Mouse (Mus musculus): ENCODE data around the gene Zfp248. TPM values are rescaled to one million over a fixed set of nuclear protein-coding genes. Genes with fewer than 3 reads are reported as not detected.

Zfp248 gene
- polyA plus RNA-seq, 1 experiment from 2014 or later, result 13.7 TPM

DNA sequence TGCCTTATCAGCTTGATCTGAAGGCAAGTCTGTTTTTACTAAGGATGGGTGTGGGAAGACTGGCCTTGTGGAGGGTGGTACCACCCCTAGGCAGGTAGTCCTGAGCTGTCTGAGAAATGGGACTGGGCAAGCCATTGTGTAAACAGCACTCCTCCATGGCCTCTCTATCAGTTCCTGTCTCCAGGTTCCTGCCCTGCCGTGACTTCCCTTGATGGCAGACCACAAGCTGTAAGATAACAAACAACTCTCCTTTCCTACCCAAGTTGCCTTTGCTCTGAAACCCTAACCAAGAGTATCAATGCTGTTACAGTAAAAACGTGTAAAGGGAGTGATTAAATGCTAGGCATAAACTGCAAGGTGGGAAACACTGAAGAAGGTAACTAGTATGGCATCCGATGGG is 74.7 kb downstream of the Zfp248 start:
- Histone ChIP-seq H3K4me2 (ENCODE audit: low read depth) (no peak overlapping the region), H3K36me3 (ENCODE audit: control insufficient read depth, insufficient read depth, low read length) (peaks cover 9% of the 10 kb centered on the region; the same call in 1 of the 2 replicates), H3K9ac (ENCODE audit: low read length) (no peak overlapping the region), H3K27me3 (ENCODE audit: control insufficient read depth, insufficient read depth, low read length) (no peaks in the 10 kb centered on the region), H3K4me1 (ENCODE audit: control insufficient read depth, insufficient read depth, low read length) (no peaks in the 10 kb centered on the region), H3K9me3 (ENCODE audit: control insufficient read depth, low read length) (no peaks in the 10 kb centered on the region), H3K27ac (ENCODE audit: low read depth, low read length) (no peak overlapping the region), H3K4me3 (ENCODE audit: low read depth, low read length) (no peak overlapping the region)
- 63% methylated on average over 3 of the region's 3 CpGs for WGBS
- ATAC-seq (ENCODE audit: insufficient read depth, low FRiP score, low TSS enrichment), result no peak
- no peak for DNase-seq (ENCODE audit: low spot score)

DNA sequence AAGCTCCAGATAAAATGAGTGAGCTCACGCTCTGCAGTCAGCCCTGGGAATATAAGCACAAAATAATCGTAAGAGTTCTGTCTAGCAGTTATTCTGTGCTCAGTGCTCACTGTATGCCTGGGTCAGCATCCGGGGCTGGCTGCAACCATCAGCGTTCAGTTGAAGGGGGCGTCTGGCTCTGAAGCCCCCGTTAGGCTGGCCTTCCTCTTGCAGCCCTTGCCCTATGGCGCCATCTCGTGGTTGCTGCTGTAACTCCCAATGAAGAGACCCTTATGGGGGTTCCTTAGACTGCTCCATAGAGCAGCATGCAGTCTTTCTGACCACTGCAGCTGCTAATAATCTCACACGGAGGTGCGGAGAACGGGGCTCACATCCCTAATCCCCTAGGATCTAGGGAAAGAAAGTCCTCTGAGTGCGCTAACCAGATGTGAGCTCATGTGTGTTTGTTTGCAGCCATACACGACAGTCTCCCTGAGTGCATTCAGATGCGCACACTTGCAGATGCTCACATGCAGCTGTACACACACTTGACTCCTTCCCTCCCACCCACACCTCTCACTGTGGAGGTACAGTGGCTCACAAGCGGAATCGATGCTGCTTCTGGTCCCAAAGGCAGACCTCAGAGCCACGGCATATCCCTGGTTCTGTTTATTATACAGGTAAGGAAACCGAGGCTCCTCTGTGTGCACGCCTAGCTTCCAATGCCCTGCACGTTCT is 75.7 kb downstream of the Zfp248 start:
- 34% methylated on average over 20 of the region's 20 CpGs for WGBS
- H3K4me1 ChIP-seq (ENCODE audit: control insufficient read depth, insufficient read depth, low read length), result no peaks in the 10 kb centered on the region
- no peak overlapping the region for H3K27ac ChIP-seq (ENCODE audit: low read depth, low read length)
- H3K9ac ChIP-seq (ENCODE audit: low read length), result no peak overlapping the region; the same call in 1 of the 2 replicates
- ATAC-seq (ENCODE audit: insufficient read depth, low FRiP score, low TSS enrichment), result peak; percentile 79
- no peaks in the 10 kb centered on the region for H3K9me3 ChIP-seq (ENCODE audit: control insufficient read depth, low read length)
- H3K36me3 ChIP-seq (ENCODE audit: control insufficient read depth, insufficient read depth, low read length), result peaks cover 9% of the 10 kb centered on the region; the same call in 1 of the 2 replicates
- DNase-seq (ENCODE audit: low spot score), result peak; percentile 86
- no peaks in the 10 kb centered on the region for H3K27me3 ChIP-seq (ENCODE audit: control insufficient read depth, insufficient read depth, low read length)
- H3K4me3 ChIP-seq (ENCODE audit: low read depth, low read length), result no peak overlapping the region
- no peak overlapping the region for H3K4me2 ChIP-seq (ENCODE audit: low read depth)

DNA sequence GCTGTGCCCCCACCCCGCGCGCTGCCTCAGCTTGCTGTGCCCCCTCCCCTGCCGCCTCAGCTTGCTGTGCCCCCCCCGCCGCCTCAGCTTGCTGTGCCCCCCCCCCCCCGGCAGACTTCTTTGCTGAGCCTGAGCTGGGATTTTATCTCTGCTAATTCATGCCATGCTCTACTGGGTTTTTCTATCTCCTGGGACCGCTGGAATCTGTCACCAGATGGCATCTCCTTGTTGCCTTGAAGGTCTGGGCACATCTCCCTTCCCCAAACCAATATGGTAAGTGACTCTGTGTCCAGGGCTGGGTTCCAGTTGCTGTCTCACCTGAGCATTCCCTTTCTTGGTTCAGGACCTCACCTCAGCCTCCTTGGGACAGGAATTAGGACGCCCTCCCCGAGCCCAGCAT is 77.7 kb downstream of the Zfp248 start:
- Histone ChIP-seq H3K36me3 (ENCODE audit: control insufficient read depth, insufficient read depth, low read length) (0 out of 2 replicates have a peak, but pooled peaks cover under 1% of the 10 kb centered on the region), H3K9me3 (ENCODE audit: control insufficient read depth, low read length) (no peaks in the 10 kb centered on the region), H3K4me1 (ENCODE audit: control insufficient read depth, insufficient read depth, low read length) (no peaks in the 10 kb centered on the region), H3K9ac (ENCODE audit: low read length) (no peak overlapping the region), H3K4me2 (ENCODE audit: low read depth) (no peak overlapping the region), H3K27ac (ENCODE audit: low read depth, low read length) (no peak overlapping the region), H3K4me3 (ENCODE audit: low read depth, low read length) (no peak overlapping the region), H3K27me3 (ENCODE audit: control insufficient read depth, insufficient read depth, low read length) (no peaks in the 10 kb centered on the region)
- no peak for DNase-seq (ENCODE audit: low spot score)
- WGBS, result 63% methylated on average over 9 of the region's 10 CpGs
- no peak for ATAC-seq (ENCODE audit: insufficient read depth, low FRiP score, low TSS enrichment)

Small RNAs within 50 kb of the gene (microRNA-seq; reads per million reads assigned to microRNA genes)
- not detected for gene Gm25953

Other genes starting within 250 kb of the Zfp248 start
- 43.9 and 50.0 TPM in 2 replicates for gene Bms1, start 36.1 kb downstream of the Zfp248 start, polyA plus RNA-seq (2014; fragmentation: Nextera tagmentation; extraction: Ambion mirVana)
- gene Zfp9, start 23.8 kb upstream of the Zfp248 start, polyA plus RNA-seq (2014; fragmentation: Nextera tagmentation; extraction: Ambion mirVana), result 11.3 and 11.7 TPM in 2 replicates
- 16.0 and 23.1 TPM in 2 replicates for gene Ankrd26, start 106.7 kb upstream of the Zfp248 start, polyA plus RNA-seq (2014; fragmentation: Nextera tagmentation; extraction: Ambion mirVana)

Measured in neural tube, embryonic 11.5 days (tissue).